Mouse (Mus musculus): ENCODE data around the gene Btn2a2.

- TF ChIP-seq POLR2A (IDR thresholded peaks at IDR 0.05; ENCODE audit: control insufficient read depth, extremely low read depth, insufficient read depth, low read length, poor library complexity) (no peak), CTCF (IDR thresholded peaks at IDR 0.05; ENCODE audit: borderline replicate concordance, control insufficient read depth, extremely low read depth, insufficient read depth, low read length, poor library complexity) (no peak)
Measured at GRCm38 (mm10) chr13:23439901-23440300, 48.8 kb downstream of the Btn2a2 start.

Measured in thymus, adult 2 months (tissue).